Mouse (Mus musculus) C2C12 (cell line): ENCODE measurements around the gene Rcc1. TPM values are rescaled to one million over a fixed set of nuclear protein-coding genes. Genes with fewer than 3 reads are reported as not detected.
A peak's percentile ranks its signal among the peaks of the same experiment; 100 is the strongest.

Experiments used
- H3K27me3 ChIP-seq: one replicate; pipeline ENCODE4 v1.6.1; 2011; ENCODE audit not compliant: control insufficient read depth, insufficient read depth, insufficient read length
- H3K36me3 ChIP-seq: one replicate; pipeline ENCODE4 v1.6.1; 2011; ENCODE audit not compliant: control insufficient read depth, insufficient read depth
- H3K4me3 ChIP-seq: one replicate; pipeline ENCODE4 v1.5.1; 2011; ENCODE audit warnings: mild to moderate bottlenecking, control low read depth; ENCODE audit not compliant: poor library complexity, insufficient read depth, severe bottlenecking
- H3K79me2 ChIP-seq: one replicate; pipeline ENCODE4 v1.6.1; 2011; ENCODE audit not compliant: control insufficient read depth, insufficient read depth
- H3K79me3 ChIP-seq: one replicate; pipeline ENCODE4 v1.6.1; 2011; ENCODE audit warnings: low read depth, control low read depth
- H3ac ChIP-seq: one replicate; pipeline ENCODE3; 2011; ENCODE audit warnings: low read depth; ENCODE audit not compliant: control insufficient read depth, insufficient read length
- CEBPB ChIP-seq: IDR thresholded peaks from one replicate; pipeline ENCODE4 v1.6.1; 2011; ENCODE audit warnings: low read depth, mild to moderate bottlenecking, control low read depth, moderate library complexity
- CTCF ChIP-seq: IDR thresholded peaks from one replicate; pipeline ENCODE4 v1.5.1; 2011; ENCODE audit not compliant: control insufficient read depth, insufficient read depth, insufficient read length
- FOSL1 ChIP-seq: IDR thresholded peaks from one replicate; pipeline ENCODE4 v1.8.0; 2011; ENCODE audit warnings: mild to moderate bottlenecking, low read length; ENCODE audit not compliant: poor library complexity, insufficient read depth, severe bottlenecking
- MAX ChIP-seq: IDR thresholded peaks from one replicate; pipeline ENCODE4 v1.6.1; 2011; ENCODE audit warnings: mild to moderate bottlenecking, control low read depth
- MYOD1 ChIP-seq: IDR thresholded peaks from one replicate; pipeline ENCODE4 v1.6.1; 2011; ENCODE audit warnings: low read depth; ENCODE audit not compliant: control insufficient read depth, insufficient read length
- MYOG ChIP-seq: IDR thresholded peaks from one replicate; pipeline ENCODE4 v1.6.1; 2011; ENCODE audit not compliant: control insufficient read depth, insufficient read length; ENCODE audit errors: extremely low read depth
- USF1 ChIP-seq: IDR thresholded peaks from one replicate; pipeline ENCODE4 v1.6.1; 2011; ENCODE audit warnings: low read depth, mild to moderate bottlenecking, control low read depth, moderate library complexity
- polyA plus RNA-seq: library from polyadenylated mRNA; unstranded; fragments of >200 nt; fragmentation: generic; extraction: Trizol; gene quantifications from one replicate; pipeline ENCODE4 v1.2.1, GENCODE M21; 2012; ENCODE audit warnings: missing spikeins

The Rcc1 gene
- polyA plus RNA-seq, 1 experiment = 110 TPM

DNA sequence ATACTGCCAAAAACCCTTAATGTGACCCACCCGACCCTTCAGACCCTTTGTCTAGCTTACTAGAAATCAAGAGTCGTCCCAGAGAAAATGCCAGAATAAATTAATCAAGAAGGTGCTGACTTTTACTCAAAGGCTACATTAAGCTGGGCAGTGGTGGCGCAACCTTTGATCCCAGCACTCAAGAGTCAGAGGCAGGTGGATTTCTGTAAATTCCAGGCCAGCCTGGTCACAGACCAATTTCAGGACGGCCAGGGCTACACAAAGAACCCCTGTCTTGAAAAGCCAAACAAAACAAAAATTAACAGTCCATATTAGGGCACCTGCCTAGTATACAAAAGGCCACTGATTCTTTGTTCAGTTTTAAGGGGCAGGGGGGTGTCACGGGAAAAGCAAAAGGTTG, 26.9 kb downstream of the Rcc1 start:
- no peak overlapping the region for H3ac ChIP-seq
- H3K79me3 ChIP-seq = peaks cover 10% of the 10 kb centered on the region
- no peaks in the 10 kb centered on the region for H3K27me3 ChIP-seq
- TF ChIP-seq CTCF (no peak), CEBPB (no peak), MYOG (no peak), FOSL1 (no peak), MAX (no peak), USF1 (no peak), MYOD1 (no peak)
- H3K79me2 ChIP-seq = peaks cover 28% of the 10 kb centered on the region
- H3K36me3 ChIP-seq = peaks cover 39% of the 10 kb centered on the region
- H3K4me3 ChIP-seq = no peak overlapping the region

GRCm38 (mm10) chr4:132315711-132316110, 37.7 kb downstream of the Rcc1 start:
- Histone ChIP-seq H3ac (no peak overlapping the region), H3K36me3 (peaks cover 78% of the 10 kb centered on the region), H3K79me2 (peaks cover 6% of the 10 kb centered on the region), H3K4me3 (no peak overlapping the region), H3K27me3 (no peaks in the 10 kb centered on the region), H3K79me3 (no peaks in the 10 kb centered on the region)
- TF ChIP-seq MYOD1 (no peak), MAX (no peak), CTCF (no peak), MYOG (no peak), CEBPB (no peak), FOSL1 (no peak), USF1 (no peak)

DNA sequence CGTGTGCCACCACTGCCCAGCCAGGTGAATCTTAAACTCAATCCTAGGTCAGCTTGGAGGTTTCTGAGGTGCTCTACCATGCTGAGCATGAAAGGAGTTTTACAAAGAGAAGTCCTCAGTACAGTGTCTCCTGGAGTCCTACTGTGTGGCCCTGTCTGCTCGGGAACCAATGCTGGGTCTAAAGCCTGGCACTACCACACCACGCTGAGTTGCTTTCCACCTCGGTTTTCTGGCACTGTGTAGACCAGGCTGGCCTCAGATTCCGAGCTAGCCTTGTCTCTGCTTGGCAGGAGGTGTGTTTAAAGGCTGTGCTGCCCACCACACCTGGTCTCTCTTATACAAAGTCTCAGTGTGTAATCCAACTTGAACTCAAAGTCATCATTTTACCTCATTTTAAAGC, 40.8 kb downstream of the Rcc1 start:
- TF ChIP-seq MYOD1 (no peak), MAX (no peak), MYOG (no peak), CEBPB (no peak)
- no peak overlapping the region for H3ac ChIP-seq
- no peak overlapping the region for H3K4me3 ChIP-seq
- no peaks in the 10 kb centered on the region for H3K27me3 ChIP-seq
- peaks cover 30% of the 10 kb centered on the region for H3K79me2 ChIP-seq
- peaks cover 21% of the 10 kb centered on the region for H3K79me3 ChIP-seq
- peaks cover 76% of the 10 kb centered on the region for H3K36me3 ChIP-seq

DNA sequence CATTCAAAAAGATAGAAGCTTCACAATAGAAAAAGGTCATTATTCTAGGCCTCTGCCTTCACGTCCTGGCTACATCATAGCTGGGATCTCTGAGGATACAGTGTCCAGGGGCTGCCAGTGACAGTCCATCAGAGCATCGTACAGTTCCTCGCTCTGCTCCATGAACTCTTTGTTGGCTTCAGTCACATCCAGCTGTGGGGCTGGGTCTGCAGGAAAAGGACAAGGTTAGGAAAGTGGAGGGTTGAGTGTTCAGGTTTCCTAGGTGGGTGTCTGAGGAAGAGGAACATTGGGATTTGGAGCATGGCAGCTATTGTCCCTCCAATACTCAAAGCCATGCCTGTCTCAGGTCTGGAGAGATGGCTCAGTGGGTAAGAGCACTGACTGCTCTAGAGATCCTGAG, 41.6 kb downstream of the Rcc1 start:
- H3K27me3 ChIP-seq = no peaks in the 10 kb centered on the region
- H3K79me3 ChIP-seq = peaks cover 21% of the 10 kb centered on the region
- no peak overlapping the region for H3ac ChIP-seq
- H3K4me3 ChIP-seq = no peak overlapping the region
- H3K79me2 ChIP-seq = peaks cover 30% of the 10 kb centered on the region
- no peak for TF ChIP-seq CTCF
- TF ChIP-seq CEBPB = no peak
- no peak for TF ChIP-seq MAX
- TF ChIP-seq USF1 = no peak
- no peak for TF ChIP-seq MYOD1
- no peak for TF ChIP-seq FOSL1
- no peak for TF ChIP-seq MYOG
- peaks cover 68% of the 10 kb centered on the region for H3K36me3 ChIP-seq

GRCm38 (mm10) chr4:132311209-132311608, 42.2 kb downstream of the Rcc1 start:
- no peaks in the 10 kb centered on the region for H3K27me3 ChIP-seq
- peak; percentile 56 for TF ChIP-seq USF1
- TF ChIP-seq MYOG = no peak
- peak overlapping the region; percentile 12 for H3ac ChIP-seq
- H3K79me3 ChIP-seq = peaks cover 21% of the 10 kb centered on the region
- H3K36me3 ChIP-seq = peaks cover 62% of the 10 kb centered on the region
- no peak overlapping the region for H3K4me3 ChIP-seq
- peaks cover 30% of the 10 kb centered on the region for H3K79me2 ChIP-seq

- H3K36me3 ChIP-seq = peaks cover 55% of the 10 kb centered on the region
Observed at GRCm38 (mm10) chr4:132309849-132310472, 43.4 kb downstream of the Rcc1 start.

More at GRCm38 (mm10) chr4:132309849-132310472, 43.4 kb downstream of the Rcc1 start:
- TF ChIP-seq CTCF (no peak), CEBPB (no peak), FOSL1 (no peak), USF1 (no peak), MAX (no peak), MYOD1 (no peak), MYOG (no peak)
- peak overlapping the region; percentile 92 for H3ac ChIP-seq
- H3K4me3 ChIP-seq = peak overlapping the region; percentile 97
- H3K79me3 ChIP-seq = peaks cover 21% of the 10 kb centered on the region
- H3K27me3 ChIP-seq = no peaks in the 10 kb centered on the region
- H3K79me2 ChIP-seq = peaks cover 30% of the 10 kb centered on the region
